Mouse (Mus musculus) forebrain, postnatal 0 days (tissue): ENCODE measurements around the gene H2-Ab1. TPM values are rescaled to one million over a fixed set of nuclear protein-coding genes. Genes with fewer than 3 reads are reported as not detected.

ENCODE experiments used
- ATAC-seq: fragments of 200-750 bp; cut with Nextera tagmentation; 2 replicates; pipeline ENCODE4 v1.8.0; 2017; ENCODE audit warnings: mild to moderate bottlenecking, moderate library complexity
- DNase-seq: peaks from one replicate; pipeline ENCODE4 v3.0.0-alpha.2; 2015
- H3K27ac ChIP-seq: fragments of 300-500 bp; sonication (generic); 2 replicates; pipeline ENCODE4 v1.5.1; 2014; ENCODE audit warnings: low read depth, mild to moderate bottlenecking, antibody characterized with exemption, low read length, moderate library complexity, mixed read lengths
- H3K27me3 ChIP-seq: fragments of 300-500 bp; sonication (generic); 2 replicates; pipeline ENCODE4 v1.6.1; 2014; ENCODE audit warnings: mild to moderate bottlenecking, low read length, mixed read lengths; ENCODE audit not compliant: insufficient read depth
- H3K36me3 ChIP-seq: fragments of 300-500 bp; sonication (generic); 2 replicates; pipeline ENCODE4 v1.6.1; 2014; ENCODE audit warnings: mild to moderate bottlenecking, moderate library complexity; ENCODE audit not compliant: insufficient read depth
- H3K4me1 ChIP-seq: fragments of 300-500 bp; sonication (generic); 2 replicates; pipeline ENCODE4 v1.6.1; 2014; ENCODE audit warnings: antibody characterized with exemption; ENCODE audit not compliant: insufficient read depth
- H3K4me2 ChIP-seq: fragments of 300-500 bp; sonication (generic); 2 replicates; pipeline ENCODE4 v1.6.1; 2014; ENCODE audit warnings: low read depth, mild to moderate bottlenecking, moderate library complexity
- H3K4me3 ChIP-seq: fragments of 300-500 bp; sonication (generic); 2 replicates; pipeline ENCODE4 v1.5.1; 2014; ENCODE audit warnings: low read depth, low read length, mixed read lengths
- H3K9ac ChIP-seq: fragments of 300-500 bp; sonication (generic); 2 replicates; pipeline ENCODE4 v1.6.1; 2014; ENCODE audit warnings: mild to moderate bottlenecking
- H3K9me3 ChIP-seq: fragments of 300-500 bp; sonication (generic); 2 replicates; pipeline ENCODE4 v1.6.1; 2016; ENCODE audit warnings: low read length
- CTCF ChIP-seq: sonication (generic); IDR thresholded peaks from 2 replicates; pipeline ENCODE4 v1.5.1; 2016; ENCODE audit warnings: antibody characterized with exemption, control low read depth, low read depth
- WGBS: fragments of 180-500 bp; shearing (Covaris S2); extraction: QIAGEN DNeasy Blood & Tissue Kit; methylation state at CpG from one replicate; pipeline ENCODE4 v1.1.7; 2014; 5-methylcytosine and 5-hydroxymethylcytosine counted together
- polyA plus RNA-seq: library from polyadenylated mRNA; unstranded; fragments of >200 nt; fragmentation: Nextera tagmentation; extraction: Ambion mirVana; gene quantifications from 2 replicates; pipeline ENCODE4 v1.2.1, GENCODE M21; 2015
- total RNA-seq: library from RNA; depleted of rRNA; stranded (reverse); fragments of >200 nt; gene quantifications from 2 replicates; pipeline ENCODE4 v1.2.3, GENCODE M21; 2014; rRNA removed

H2-Ab1 gene
- 0.38 and 2.0 TPM in 2 replicates for total RNA-seq
- polyA plus RNA-seq: 1.8 and 2.1 TPM in 2 replicates

DNA sequence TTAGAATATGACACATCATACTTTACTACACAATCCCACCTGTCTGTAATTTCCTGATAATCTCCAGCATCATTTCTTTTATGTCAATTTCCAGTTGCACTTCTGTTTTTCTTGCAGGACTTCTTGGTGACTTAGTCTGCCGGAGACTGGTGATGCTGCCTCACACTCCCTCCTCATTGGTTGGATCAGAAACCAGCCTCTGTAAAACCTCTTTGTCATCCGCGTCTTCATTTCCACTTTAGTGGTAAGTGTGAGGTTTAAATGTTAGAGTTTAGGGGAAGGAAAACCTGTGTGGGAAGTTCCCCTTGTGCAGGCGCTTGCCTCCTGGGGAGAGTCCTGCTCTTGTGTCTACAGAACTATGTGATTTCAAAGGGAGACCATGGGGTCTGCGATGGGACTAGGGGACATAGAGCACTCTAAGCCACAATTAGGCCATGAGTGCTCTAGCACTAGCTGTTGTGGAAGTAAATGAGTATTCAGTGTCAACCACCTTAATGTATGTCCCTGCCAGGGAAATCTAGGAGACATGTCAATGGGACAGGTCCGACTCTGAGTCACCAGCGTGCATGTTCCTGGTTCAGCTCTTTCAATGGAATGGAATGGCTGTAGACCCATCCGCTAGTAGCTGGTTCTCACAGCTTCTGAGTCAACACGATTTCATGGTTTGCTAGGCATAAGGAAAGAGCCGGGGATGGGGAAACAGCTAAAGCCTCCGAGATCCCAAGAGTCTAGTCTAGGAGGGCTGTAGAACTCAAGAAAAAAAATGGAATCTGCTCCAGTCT, at the start of gene H2-Ab1:
Gene H2-Ab1 (plus strand): TSS at position 96 of the 782 bp plus-strand sequence.
- ATAC-seq (peak; percentile 76), DNase-seq (peak; percentile 85)
- no peak within 1 kb of the TSS for H3K9ac ChIP-seq
- no peak within 1 kb of the TSS for H3K4me2 ChIP-seq
- H3K27ac ChIP-seq: no peak within 1 kb of the TSS
- H3K4me3 ChIP-seq: no peak within 1 kb of the TSS
- WGBS: 72% methylated on average over 11 of the region's 11 CpGs
- no peaks in the 10 kb centered on the region for H3K36me3 ChIP-seq
- H3K9me3 ChIP-seq: no peaks in the 10 kb centered on the region
- H3K27me3 ChIP-seq: 0 out of 2 replicates have a peak, but pooled peaks cover 4% of the 10 kb centered on the region
- H3K4me1 ChIP-seq: no peaks in the 10 kb centered on the region
- TF ChIP-seq CTCF: no peak

GRCm38 (mm10) chr17:34207866-34208265, 49.6 kb upstream of the H2-Ab1 start:
- no peaks in the 10 kb centered on the region for H3K4me1 ChIP-seq
- no peak for TF ChIP-seq CTCF
- WGBS: 96% methylated on average over 9 of the region's 9 CpGs
- ATAC-seq (no peak), DNase-seq (no peak)
- H3K9me3 ChIP-seq: no peaks in the 10 kb centered on the region
- H3K27me3 ChIP-seq: peaks cover 17% of the 10 kb centered on the region
- H3K36me3 ChIP-seq: no peaks in the 10 kb centered on the region
- no peak overlapping the region for H3K9ac ChIP-seq
- H3K27ac ChIP-seq: no peak overlapping the region
- H3K4me2 ChIP-seq: no peak overlapping the region
- no peak overlapping the region for H3K4me3 ChIP-seq

DNA sequence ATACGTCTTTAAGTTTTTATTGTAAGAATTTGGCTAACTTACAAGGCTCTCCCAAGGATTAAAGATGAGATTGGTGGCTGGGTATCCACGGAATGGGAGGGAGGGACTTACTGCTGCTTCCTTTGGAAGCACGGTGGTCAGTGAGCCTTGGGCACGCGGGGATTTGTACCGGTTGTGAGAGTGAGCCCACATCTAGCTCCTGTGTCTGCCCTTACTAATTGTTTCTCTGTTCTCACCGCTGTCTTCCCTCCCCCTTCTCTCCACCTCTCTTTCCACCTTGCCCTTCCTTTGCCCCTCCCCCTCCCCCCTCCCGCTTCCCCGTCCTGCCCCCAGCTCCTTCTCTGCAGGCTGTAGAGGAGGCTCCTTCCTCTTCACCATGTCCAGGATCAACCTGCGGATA, 49.1 kb upstream of the H2-Ab1 start:
- Histone ChIP-seq H3K9me3 (no peaks in the 10 kb centered on the region), H3K36me3 (no peaks in the 10 kb centered on the region), H3K27ac (no peak overlapping the region), H3K4me1 (no peaks in the 10 kb centered on the region), H3K4me2 (no peak overlapping the region), H3K27me3 (peaks cover 21% of the 10 kb centered on the region), H3K4me3 (no peak overlapping the region), H3K9ac (no peak overlapping the region)
- ATAC-seq (no peak), DNase-seq (no peak)
- TF ChIP-seq CTCF: no peak
- WGBS: 20% methylated on average over 10 of the region's 10 CpGs

GRCm38 (mm10) chr17:34209680-34210079, 47.8 kb upstream of the H2-Ab1 start:
- whole genome bisulfite sequencing: 35% methylated on average over 3 of the region's 3 CpGs
- DNase-seq: no peak
- no peak for ATAC-seq
- Histone ChIP-seq H3K4me1 (no peaks in the 10 kb centered on the region), H3K9ac (no peak overlapping the region), H3K27ac (no peak overlapping the region), H3K9me3 (no peaks in the 10 kb centered on the region), H3K4me2 (no peak overlapping the region), H3K27me3 (peaks cover 26% of the 10 kb centered on the region), H3K4me3 (no peak overlapping the region), H3K36me3 (no peaks in the 10 kb centered on the region)
- no peak; the same call in 1 of the 2 replicates for TF ChIP-seq CTCF

- DNase-seq (no peak), ATAC-seq (no peak)
- no peaks in the 10 kb centered on the region for H3K4me1 ChIP-seq
- WGBS: 82% methylated on average over 3 of the region's 3 CpGs
- no peak overlapping the region for H3K4me2 ChIP-seq
- H3K27ac ChIP-seq: no peak overlapping the region
- no peaks in the 10 kb centered on the region for H3K9me3 ChIP-seq
- peaks cover 23% of the 10 kb centered on the region for H3K27me3 ChIP-seq
- H3K4me3 ChIP-seq: no peak overlapping the region
- H3K36me3 ChIP-seq: no peaks in the 10 kb centered on the region
- TF ChIP-seq CTCF: no peak
- no peak overlapping the region for H3K9ac ChIP-seq
Measured at GRCm38 (mm10) chr17:34210599-34210998, 46.9 kb upstream of the H2-Ab1 start.

- Histone ChIP-seq H3K9me3 (no peaks in the 10 kb centered on the region), H3K36me3 (no peaks in the 10 kb centered on the region), H3K27me3 (peaks cover 22% of the 10 kb centered on the region), H3K9ac (no peak overlapping the region), H3K4me3 (no peak overlapping the region), H3K4me2 (no peak overlapping the region), H3K4me1 (no peaks in the 10 kb centered on the region), H3K27ac (no peak overlapping the region)
- no peak for DNase-seq
- no peak for TF ChIP-seq CTCF
- no peak for ATAC-seq
- WGBS: 13% methylated on average over 23 of the region's 23 CpGs
Measured at GRCm38 (mm10) chr17:34211746-34212365, 45.6 kb upstream of the H2-Ab1 start.

GRCm38 (mm10) chr17:34213936-34214335, 43.6 kb upstream of the H2-Ab1 start:
- H3K27ac ChIP-seq: no peak overlapping the region
- ATAC-seq (no peak), DNase-seq (no peak)
- H3K9ac ChIP-seq: no peak overlapping the region
- peaks cover 22% of the 10 kb centered on the region for H3K27me3 ChIP-seq
- no peak for TF ChIP-seq CTCF
- H3K9me3 ChIP-seq: no peaks in the 10 kb centered on the region
- H3K4me3 ChIP-seq: no peak overlapping the region
- H3K4me1 ChIP-seq: no peaks in the 10 kb centered on the region
- H3K4me2 ChIP-seq: no peak overlapping the region
- 39% methylated on average over 21 of the region's 21 CpGs for WGBS
- no peaks in the 10 kb centered on the region for H3K36me3 ChIP-seq
